Mouse (Mus musculus) heart, adult 2 months (tissue): ENCODE data around the gene Lpcat1. TPM values are rescaled to one million over a fixed set of nuclear protein-coding genes. Genes with fewer than 3 reads are reported as not detected.

Source experiments
- DNase-seq, 2 experiments: peaks; one replicate each; pipeline ENCODE4 v3.0.0; 2021
- H3K27ac ChIP-seq: fragments of 200-600 bp; 2 replicates; pipeline ENCODE4 v1.8.1; 2022
- H3K27me3 ChIP-seq: fragments of 200-500 bp; 2 replicates; pipeline ENCODE4 v1.6.1; 2012; ENCODE audit warnings: mild to moderate bottlenecking, low read length, inconsistent platforms, mixed read lengths; ENCODE audit not compliant: control insufficient read depth, insufficient read depth
- H3K36me3 ChIP-seq: fragments of 200-500 bp; 2 replicates; pipeline ENCODE4 v1.6.1; 2012; ENCODE audit warnings: low read length, inconsistent platforms; ENCODE audit not compliant: control insufficient read depth, insufficient read depth
- H3K4me1 ChIP-seq: fragments of 200-500 bp; 2 replicates; pipeline ENCODE4 v1.6.1; 2011; ENCODE audit warnings: low read length; ENCODE audit not compliant: control insufficient read depth, insufficient read depth
- H3K4me3 ChIP-seq: fragments of 200-600 bp; 2 replicates; pipeline ENCODE4 v1.8.1; 2022
- H3K79me2 ChIP-seq: fragments of 200-500 bp; replicated peaks from 2 replicates; pipeline ENCODE4 v1.6.1; 2012; ENCODE audit warnings: mild to moderate bottlenecking, inconsistent platforms, low read length, moderate library complexity, mixed read lengths; ENCODE audit not compliant: control insufficient read depth, insufficient read depth
- H3K9ac ChIP-seq: fragments of 200-500 bp; 2 replicates; pipeline ENCODE4 v1.6.1; 2012; ENCODE audit warnings: low read depth, mild to moderate bottlenecking, control low read depth, inconsistent platforms, low read length, mixed read lengths
- CTCF ChIP-seq: fragments of 200-600 bp; IDR thresholded peaks from 2 replicates; pipeline ENCODE4 v1.8.1; 2022; ENCODE audit warnings: antibody characterized with exemption, mild to moderate bottlenecking, moderate library complexity
- EP300 ChIP-seq: fragments of 200-500 bp; IDR thresholded peaks from 2 replicates; pipeline ENCODE4 v1.6.1; 2011; ENCODE audit warnings: low read depth, low read length, control low read depth; ENCODE audit not compliant: insufficient read depth
- POLR2A ChIP-seq: fragments of 200-500 bp; IDR thresholded peaks from 2 replicates; pipeline ENCODE4 v1.6.1; 2011; ENCODE audit warnings: mild to moderate bottlenecking, low read depth, low read length, control low read depth; ENCODE audit not compliant: insufficient read depth
- WGBS: fragments of 180-500 bp; shearing (Covaris S2); methylation state at CpG from one replicate; pipeline ENCODE4 v1.1.7; 2018; 5-methylcytosine and 5-hydroxymethylcytosine counted together
- intact Hi-C: fragments of 180-260 bp; cut with DNase I; formaldehyde crosslinking; loops from one replicate; pipeline ENCODE4 v1.15.1; 2025
- polyA plus RNA-seq: library from polyadenylated mRNA; depleted of rRNA; stranded (reverse); fragments of >200 nt; gene quantifications from 2 replicates; pipeline ENCODE4 v1.2.3, GENCODE M21; 2012
- total RNA-seq, 2 experiments: library from RNA; stranded (reverse); gene quantifications; 2 replicates each; pipeline ENCODE4 v1.2.3; 2021

The Lpcat1 gene
- total and polyA plus RNA-seq, 3 experiments, result 7.5 to 13.1 (median 11.1) TPM

DNA sequence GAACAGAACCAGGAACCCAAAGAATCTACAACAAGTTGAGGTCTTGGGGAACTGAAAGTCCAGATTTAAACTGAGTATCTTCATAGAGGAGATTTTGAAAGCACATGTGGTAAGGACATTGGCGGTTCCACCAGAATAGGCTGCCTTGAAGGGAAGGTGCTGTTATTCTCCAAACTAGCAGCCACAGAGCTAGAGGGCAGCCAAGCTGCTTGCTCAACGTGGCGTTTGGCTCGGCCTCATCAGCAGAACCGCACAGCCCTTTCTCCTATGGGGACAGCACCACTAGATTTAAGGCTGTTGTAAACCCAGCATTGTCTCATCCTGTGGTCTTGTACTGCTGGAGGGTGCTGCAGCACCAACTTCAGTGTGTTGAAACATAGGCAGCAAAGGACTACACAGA, 8.3 kb upstream of the Lpcat1 start:
- 53% methylated on average over 5 of the region's 5 CpGs for WGBS
- Histone ChIP-seq H3K9ac (no peak overlapping the region), H3K27ac (no peak overlapping the region), H3K27me3 (no peaks in the 10 kb centered on the region), H3K79me2 (no peaks in the 10 kb centered on the region), H3K4me3 (no peak overlapping the region), H3K36me3 (no peaks in the 10 kb centered on the region), H3K4me1 (no peaks in the 10 kb centered on the region)
- intact Hi-C loops, result no loop called here
- TF ChIP-seq POLR2A, result no peak
- no peak for TF ChIP-seq EP300
- TF ChIP-seq CTCF, result no peak
- DNase-seq, result no peak

DNA sequence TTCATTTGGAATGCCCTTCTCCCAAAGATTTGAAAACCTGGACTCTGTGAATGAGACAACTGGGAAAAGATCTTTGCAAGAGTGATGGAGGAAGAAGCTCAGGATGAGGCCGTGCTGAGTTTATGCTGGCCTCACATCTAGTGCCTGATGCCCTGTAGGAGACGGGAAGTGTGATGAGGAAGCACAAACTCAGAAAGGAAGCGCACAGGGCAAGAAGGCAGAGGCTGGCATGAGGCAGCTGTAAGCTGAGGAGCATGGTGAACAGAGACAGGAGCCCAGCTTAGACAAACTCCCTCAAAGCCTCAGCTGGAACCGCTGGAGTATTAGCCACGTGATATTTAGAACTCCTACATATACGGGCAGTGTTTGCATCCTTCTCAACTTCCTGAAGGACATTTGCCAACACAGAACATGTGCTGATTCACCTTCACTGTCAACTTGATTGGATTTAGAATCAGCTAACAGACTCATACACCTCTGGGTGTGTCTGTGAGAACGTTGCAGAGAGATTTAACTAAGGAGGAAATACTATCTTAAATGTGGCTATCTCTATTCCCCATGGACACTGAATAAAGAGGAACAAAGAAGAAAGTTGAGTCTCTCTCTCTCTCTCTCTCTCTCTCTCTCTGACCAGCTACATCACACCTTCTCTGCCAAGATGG, 7.7 kb upstream of the Lpcat1 start:
- Histone ChIP-seq H3K79me2 (no peaks in the 10 kb centered on the region), H3K4me1 (no peaks in the 10 kb centered on the region), H3K9ac (no peak overlapping the region), H3K27ac (no peak overlapping the region), H3K36me3 (no peaks in the 10 kb centered on the region), H3K4me3 (no peak overlapping the region), H3K27me3 (no peaks in the 10 kb centered on the region)
- 32% methylated on average over 7 of the region's 7 CpGs for WGBS
- intact Hi-C loops, result no loop called here
- TF ChIP-seq EP300 (no peak), POLR2A (no peak), CTCF (no peak)
- DNase-seq, result no peak

DNA sequence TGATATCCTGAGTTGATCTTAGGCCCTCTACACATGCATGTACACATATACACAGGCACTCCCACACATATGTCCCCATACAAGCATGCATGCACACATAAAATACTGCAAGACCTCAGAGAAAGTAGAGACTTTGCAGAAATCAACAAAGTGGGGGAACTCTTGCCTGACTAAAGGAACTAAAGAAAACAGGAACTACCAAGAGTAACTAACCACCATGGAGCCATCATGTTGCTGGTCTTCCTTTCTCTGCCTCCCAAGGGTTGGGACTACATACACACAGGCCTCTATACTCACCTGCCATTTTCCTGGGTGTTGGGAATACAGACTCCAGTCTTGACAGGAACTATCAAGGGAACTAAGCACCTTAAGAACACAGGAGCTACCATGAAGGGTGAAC, 5.4 kb upstream of the Lpcat1 start:
- H3K79me2 ChIP-seq, result no peaks in the 10 kb centered on the region
- no peak for TF ChIP-seq CTCF
- no peak for TF ChIP-seq EP300
- no peak for TF ChIP-seq POLR2A
- H3K4me1 ChIP-seq, result peaks cover 3% of the 10 kb centered on the region
- no peaks in the 10 kb centered on the region for H3K36me3 ChIP-seq
- H3K27ac ChIP-seq, result no peak overlapping the region
- intact Hi-C loops, result no loop called here
- DNase-seq, result no peak
- no peak overlapping the region for H3K4me3 ChIP-seq
- no peaks in the 10 kb centered on the region for H3K27me3 ChIP-seq
- no peak overlapping the region for H3K9ac ChIP-seq

DNA sequence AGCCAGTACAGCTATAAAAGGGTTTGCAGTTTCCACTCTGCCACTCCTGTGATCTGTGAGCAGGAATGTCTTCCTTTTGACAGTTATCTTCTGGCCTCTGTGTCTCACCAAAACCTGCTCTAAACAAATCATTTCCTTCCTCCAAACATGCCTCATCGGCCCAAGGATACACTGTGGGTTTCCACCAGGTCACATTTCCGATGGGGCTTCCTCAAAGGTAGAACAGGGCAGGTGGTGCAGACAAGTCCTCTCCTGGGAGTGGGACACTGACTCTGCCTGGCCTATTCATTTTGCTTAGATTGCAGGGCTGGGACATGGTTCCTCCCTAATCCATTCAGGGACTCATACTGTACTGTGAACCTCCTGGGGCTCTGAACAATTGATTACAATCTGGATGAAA, 1.8 kb upstream of the Lpcat1 start:
- no peak overlapping the region for H3K4me3 ChIP-seq
- 49% methylated on average over 2 of the region's 2 CpGs for WGBS
- TF ChIP-seq CTCF, result no peak
- TF ChIP-seq POLR2A, result no peak
- no peak for TF ChIP-seq EP300
- H3K27ac ChIP-seq, result peak overlapping the region; percentile 12; the same call in 1 of the 2 replicates
- no peaks in the 10 kb centered on the region for H3K36me3 ChIP-seq
- intact Hi-C loops, result loop anchor here (1.0 to 5.0 kb wide), 3 partner anchors 20 to 40 kb away; no protein-coding TSS in a partner anchor
- H3K4me1 ChIP-seq, result peaks cover 6% of the 10 kb centered on the region
- no peaks in the 10 kb centered on the region for H3K27me3 ChIP-seq
- no peak for DNase-seq
- H3K79me2 ChIP-seq, result no peaks in the 10 kb centered on the region
- no peak overlapping the region for H3K9ac ChIP-seq

DNA sequence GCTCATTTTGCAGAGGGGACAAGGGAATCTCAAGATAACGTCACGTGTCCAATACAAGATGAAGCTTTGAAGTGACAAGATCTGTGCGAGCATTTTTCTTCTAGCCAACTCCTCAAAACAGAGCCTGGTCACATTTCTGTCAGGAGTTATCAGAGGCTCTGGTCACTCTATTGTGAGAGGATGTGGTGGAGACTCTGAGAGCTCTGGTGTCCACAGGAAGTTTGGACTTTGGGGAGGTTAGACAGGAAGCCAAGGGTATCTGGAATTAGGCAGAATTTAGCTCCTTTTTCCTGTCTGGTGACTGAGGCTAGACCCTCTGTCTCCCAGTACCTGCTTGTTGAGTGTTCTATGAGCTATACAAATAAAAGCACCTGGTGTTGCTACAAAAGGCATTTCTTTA, 586 bp upstream of the Lpcat1 start:
- Histone ChIP-seq H3K27ac (peak overlapping the region; percentile 66), H3K27me3 (no peaks in the 10 kb centered on the region), H3K4me3 (peak overlapping the region; percentile 90; the same call in 1 of the 2 replicates), H3K36me3 (no peaks in the 10 kb centered on the region), H3K79me2 (no peaks in the 10 kb centered on the region), H3K4me1 (peaks cover 6% of the 10 kb centered on the region), H3K9ac (no peak overlapping the region)
- WGBS, result 39% methylated on average over 3 of the region's 3 CpGs
- DNase-seq, result no peak
- intact Hi-C loops, result loop anchor here (5.0 kb wide), 1 partner anchor 39 kb away; no protein-coding TSS in a partner anchor
- TF ChIP-seq EP300 (no peak), CTCF (no peak), POLR2A (no peak)

DNA sequence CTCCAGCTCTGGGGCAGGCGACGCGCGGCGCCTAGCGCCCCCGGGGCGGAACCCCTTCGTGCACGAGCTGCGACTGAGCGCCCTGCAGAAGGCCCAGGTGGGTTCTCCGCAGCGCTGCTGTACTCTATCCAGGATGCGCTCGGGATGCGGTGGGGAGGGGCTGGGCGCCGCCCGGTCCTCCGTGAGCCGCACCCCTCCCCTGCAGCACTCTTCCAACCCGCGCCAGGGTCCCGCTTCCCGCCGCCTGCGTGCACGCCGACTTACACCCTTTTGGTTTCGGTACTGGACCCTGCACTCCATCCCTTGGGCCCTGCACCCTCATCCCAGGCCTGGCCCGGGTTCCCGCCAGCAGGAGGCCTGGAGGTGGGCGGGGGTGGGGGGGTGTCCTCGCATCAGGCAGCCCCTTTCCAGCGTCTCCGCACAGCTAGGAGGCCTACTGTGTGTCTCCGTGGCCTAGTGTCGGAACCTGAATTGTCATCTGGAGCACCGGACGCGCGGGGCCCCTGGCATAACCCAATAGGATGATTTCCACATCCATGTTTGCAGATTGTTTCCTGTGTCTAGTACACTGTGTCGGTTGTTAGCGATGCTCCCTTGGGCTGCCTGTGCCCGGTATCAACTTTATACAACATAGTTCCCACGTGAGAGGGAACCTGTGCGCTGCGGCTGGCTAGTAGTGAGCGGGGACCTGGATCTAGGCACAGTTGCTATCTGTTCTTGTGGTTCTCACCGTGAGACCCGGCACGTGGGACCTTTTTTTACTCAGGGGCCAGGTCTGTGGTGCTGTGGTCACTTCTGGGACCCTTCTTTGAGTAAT, 632 bp downstream of the Lpcat1 start:
- Histone ChIP-seq H3K36me3 (no peaks in the 10 kb centered on the region), H3K27ac (peak overlapping the region; percentile 66), H3K4me3 (peak overlapping the region; percentile 90), H3K27me3 (no peaks in the 10 kb centered on the region), H3K79me2 (no peaks in the 10 kb centered on the region), H3K9ac (peak overlapping the region; percentile 68), H3K4me1 (peaks cover 6% of the 10 kb centered on the region)
- TF ChIP-seq CTCF (0 out of 2 replicates have a peak, but pooled peaks have one; percentile 13), EP300 (no peak)
- intact Hi-C loops, result loop anchor here (2.0 to 5.0 kb wide), 2 partner anchors 21 to 40 kb away; no protein-coding TSS in a partner anchor
- peak; percentile 55 to 67 for DNase-seq
- WGBS, result 6% methylated on average over 51 of the region's 53 CpGs
